Mouse (Mus musculus): Measurements from ENCODE around the gene Tmod4. TPM values are rescaled to one million over a fixed set of nuclear protein-coding genes. Genes with fewer than 3 reads are reported as not detected.

Gene Tmod4
- 3.8 TPM for polyA plus RNA-seq (2017; shearing (Covaris generic))

DNA sequence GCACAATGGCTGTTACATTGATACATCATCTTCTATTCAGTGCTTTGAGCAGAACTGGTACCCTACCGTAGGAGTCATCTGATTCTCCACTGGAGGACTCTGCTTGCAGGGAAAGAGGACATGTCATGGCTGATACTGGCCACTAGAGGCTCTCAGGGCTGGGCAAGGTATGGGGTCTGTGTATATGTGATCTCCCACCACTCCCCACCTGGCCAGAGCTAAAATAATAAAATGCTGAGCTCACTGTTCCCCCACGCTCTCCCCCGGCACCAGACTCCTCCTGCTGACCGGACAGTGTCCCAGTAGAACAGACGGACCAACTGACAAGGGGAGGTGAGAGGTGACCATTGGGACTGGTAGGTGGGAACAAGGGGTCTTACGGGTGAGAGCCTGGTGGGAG lies at the start of gene Tmod4:
TSS of gene Tmod4 (plus strand) at position 231 of the 400 bp plus-strand sequence.

DNA sequence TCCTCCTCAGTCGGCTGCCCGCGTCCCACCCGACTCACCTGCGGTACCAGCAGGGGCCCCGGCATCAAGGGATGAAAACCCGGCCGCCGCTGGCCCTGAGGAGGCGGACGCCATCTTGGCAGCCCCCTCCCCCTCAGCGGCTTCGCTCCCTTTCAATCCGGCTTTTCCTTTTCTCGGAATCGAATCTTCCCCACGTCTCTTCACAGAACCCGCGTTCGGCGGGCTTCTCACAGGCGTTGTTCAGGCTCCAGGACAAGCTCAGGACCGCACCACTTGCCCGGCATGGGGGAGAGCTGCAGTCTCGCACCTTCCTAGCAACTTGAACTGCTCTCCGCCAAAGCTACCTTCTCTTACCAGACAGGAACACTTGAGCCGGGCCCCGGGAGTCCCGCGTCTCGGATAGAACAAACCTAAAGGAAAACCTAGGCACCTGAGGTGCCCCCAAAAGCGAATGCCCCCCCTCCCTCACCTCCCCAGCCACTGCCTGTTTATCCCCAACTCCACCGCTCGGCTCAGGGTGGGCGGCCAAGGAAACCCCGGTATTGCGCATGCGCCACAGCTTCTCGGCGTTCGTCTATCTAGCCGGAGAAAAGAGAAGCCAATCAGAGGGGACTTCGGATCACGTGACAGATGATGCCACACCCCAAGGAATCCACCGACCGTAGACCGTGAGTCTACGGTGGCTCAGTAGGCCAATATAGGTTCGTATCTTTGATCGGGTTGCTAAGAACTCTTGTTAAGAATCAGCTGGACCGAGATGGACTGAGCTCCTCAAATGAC lies 17.7 kb upstream of the Tmod4 start, which contains the start of gene Pip5k1a:
TSS of gene Pip5k1a (minus strand) at position 593 of the 780 bp plus-strand sequence.

DNA sequence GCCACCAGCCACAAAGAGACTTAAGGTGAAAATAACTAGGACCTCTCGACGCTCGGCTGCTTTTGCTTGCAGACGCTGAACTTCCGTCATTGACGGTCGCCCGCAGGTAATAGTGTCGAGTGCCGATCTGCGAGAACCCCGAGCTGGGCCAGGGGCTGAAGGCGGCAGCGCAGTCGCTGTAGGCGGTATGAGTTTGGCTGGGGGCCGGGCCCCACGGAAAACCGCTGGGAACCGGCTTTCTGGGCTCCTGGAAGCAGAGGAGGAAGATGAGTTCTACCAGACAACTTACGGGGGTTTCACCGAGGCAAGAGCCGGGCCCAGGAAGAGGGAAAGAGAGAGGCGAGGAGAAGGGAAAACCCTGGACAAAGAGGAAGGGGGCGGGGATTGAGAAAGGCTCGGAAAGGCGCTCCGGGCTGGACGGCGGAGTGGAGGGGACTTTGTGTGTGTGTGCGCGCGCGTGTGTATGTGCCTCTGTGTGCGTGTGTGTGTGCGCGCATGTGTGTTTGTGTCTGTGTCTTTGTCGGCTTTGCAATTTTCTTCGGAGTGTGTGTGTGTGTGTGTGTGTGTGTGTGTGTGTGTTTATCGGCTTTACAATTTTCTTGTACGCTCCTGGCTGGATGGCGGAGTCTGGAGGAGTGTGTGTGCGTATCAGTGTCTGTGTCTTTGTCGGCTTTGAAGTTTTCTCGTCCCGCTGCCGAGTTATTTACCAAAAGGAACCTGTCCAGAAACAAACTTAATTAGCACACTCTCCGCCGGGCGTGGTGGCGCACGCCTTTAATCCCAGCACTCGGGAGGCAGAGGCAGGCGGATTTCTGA lies 13.2 kb upstream of the Tmod4 start, which contains the start of gene Vps72:
TSS of gene Vps72 (plus strand) at position 112 of the 816 bp plus-strand sequence.

DNA sequence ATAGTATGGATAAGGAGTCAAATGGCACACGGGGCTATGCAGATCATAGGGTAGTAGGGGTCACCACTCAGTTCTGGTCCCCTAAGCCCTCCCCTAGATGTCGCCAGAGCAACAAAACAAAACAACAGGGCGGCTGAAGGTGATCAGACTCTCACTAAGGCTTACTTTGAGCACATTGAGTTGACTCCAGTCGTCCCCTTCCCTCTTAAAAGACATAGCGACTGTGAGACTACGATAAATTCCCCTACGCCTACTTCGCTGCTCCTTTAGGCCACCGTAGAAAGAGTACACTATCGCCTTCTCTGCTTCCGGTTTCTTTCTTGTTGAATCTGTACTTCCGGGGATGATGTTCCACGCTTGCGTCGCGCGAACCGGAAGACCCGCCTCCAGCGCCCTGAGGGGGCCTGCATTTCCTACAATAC lies 9.4 kb downstream of the Tmod4 start, which contains the start of the genes Scnm1 and Lysmd1:
TSS of gene Scnm1 (minus strand) at position 332 of the 422 bp plus-strand sequence.
TSS of gene Lysmd1 (plus strand) at position 409 of the 422 bp plus-strand sequence.

DNA sequence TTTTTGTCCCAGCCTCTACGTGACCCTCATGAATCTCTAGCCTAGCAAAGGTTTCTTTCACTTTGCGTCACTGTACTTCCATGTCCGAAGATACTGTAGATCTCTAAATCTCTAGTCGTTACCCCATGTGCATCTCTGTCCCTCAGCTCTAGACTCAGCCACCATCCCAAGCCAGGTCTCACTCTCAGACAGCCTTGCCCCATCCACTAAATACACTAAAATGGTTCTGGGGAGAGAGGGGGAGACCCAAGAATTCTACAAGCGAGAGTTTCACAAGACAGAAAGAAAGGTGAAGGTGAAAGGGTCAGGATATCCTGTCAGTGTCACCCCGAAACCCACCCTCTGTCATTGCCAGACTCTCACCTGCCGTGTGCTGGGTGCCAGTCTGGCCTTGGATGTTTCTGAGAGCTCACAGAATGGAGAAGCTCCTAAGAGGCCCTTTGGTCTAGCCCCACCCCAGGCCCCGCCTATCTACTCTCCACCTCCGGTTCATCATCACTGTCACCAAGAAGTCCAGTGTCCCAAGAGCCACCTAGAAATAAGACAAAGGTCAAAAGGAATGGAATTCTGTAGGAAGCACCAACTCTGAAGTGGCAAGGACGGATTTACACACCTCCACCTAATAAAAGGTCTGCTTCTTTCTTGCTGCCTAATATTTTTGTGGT lies 17.8 kb downstream of the Tmod4 start, which contains the start of gene Tnfaip8l2:
TSS of gene Tnfaip8l2 (minus strand) at position 409 of the 665 bp plus-strand sequence.

DNA sequence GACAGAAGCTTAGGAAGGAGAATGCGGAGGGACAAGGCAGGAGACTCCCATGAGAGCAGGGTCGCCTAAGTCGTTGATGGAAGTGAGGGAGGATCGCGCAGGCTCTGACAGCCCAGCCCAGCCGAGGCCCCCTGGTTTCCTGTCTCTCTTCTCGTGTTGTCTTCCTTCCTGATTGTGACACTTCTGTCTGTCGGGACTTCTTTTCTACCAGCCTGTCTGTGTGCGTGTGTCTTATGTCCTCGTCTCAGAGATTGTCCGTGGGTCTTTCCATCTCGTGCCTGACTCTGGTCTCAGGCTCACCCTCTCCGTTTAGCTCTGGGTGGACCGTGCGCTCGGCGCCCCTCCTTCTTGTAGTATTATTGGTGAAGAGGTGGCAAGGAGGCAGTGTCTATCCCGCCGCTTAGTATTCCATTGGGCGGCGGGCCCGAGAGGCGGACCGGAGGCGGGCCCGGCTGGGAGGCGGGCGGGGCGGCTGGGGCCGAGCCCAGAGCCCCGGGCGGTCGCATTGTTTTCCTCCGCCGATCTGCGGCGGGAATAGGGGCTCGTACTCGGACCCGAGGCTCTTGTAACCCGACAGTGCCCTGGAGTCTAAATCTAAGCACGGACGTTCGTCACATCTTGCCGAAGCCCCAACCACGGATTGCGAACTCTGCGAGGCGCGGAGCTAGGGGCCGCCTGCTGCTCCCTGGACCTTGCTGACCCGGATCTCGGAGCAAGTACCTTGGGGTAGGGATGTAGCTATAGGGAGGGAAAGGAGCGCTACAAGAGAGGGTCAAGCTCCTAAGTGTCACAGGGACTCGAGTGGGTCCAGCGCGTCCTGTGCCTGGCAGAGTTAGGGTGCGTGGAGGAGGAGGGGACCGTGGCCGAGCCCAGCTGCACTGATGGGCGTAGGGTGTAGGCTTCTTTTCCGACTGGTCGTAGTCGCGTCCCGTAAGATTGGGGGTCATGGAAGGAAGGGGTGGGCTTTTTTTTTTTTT lies 36.0 kb downstream of the Tmod4 start, which contains the start of gene Sema6c:
TSS of gene Sema6c (plus strand) at position 471 of the 977 bp plus-strand sequence.

Other genes with a start within 250 kb of the Tmod4 start
- 348 TPM for gene Psmb4, start 237.5 kb upstream of the Tmod4 start, polyA plus RNA-seq (2017; shearing (Covaris generic))
- gene Selenbp1, start 191.4 kb upstream of the Tmod4 start, polyA plus RNA-seq (2017; shearing (Covaris generic)): 6.7 TPM
- gene Rfx5, start 170.4 kb upstream of the Tmod4 start, polyA plus RNA-seq (2017; shearing (Covaris generic)): 29.7 TPM
- gene Pi4kb, start 149.7 kb upstream of the Tmod4 start, polyA plus RNA-seq (2017; shearing (Covaris generic)): 17.1 TPM
- 96.9 TPM for gene Zfp687, start 109.0 kb upstream of the Tmod4 start, polyA plus RNA-seq (2017; shearing (Covaris generic))
- 321 TPM for gene Psmd4, start 81.9 kb upstream of the Tmod4 start, polyA plus RNA-seq (2017; shearing (Covaris generic))
- 37.0 TPM for gene Pip5k1a, start 17.5 kb upstream of the Tmod4 start, polyA plus RNA-seq (2017; shearing (Covaris generic))
- 128 TPM for gene Vps72, start 13.5 kb upstream of the Tmod4 start, polyA plus RNA-seq (2017; shearing (Covaris generic))
- gene Scnm1, start 9.5 kb downstream of the Tmod4 start, polyA plus RNA-seq (2017; shearing (Covaris generic)): 111 TPM
- gene Lysmd1, start 9.6 kb downstream of the Tmod4 start, polyA plus RNA-seq (2017; shearing (Covaris generic)): 34.8 TPM
- gene Tnfaip8l2, start 17.9 kb downstream of the Tmod4 start, polyA plus RNA-seq (2017; shearing (Covaris generic)): 282 TPM
- 0.43 TPM for gene Sema6c, start 36.0 kb downstream of the Tmod4 start, polyA plus RNA-seq (2017; shearing (Covaris generic))
- gene Gabpb2, start 93.4 kb downstream of the Tmod4 start, polyA plus RNA-seq (2017; shearing (Covaris generic)): 34.6 TPM
- gene Cdc42se1, start 104.3 kb downstream of the Tmod4 start, polyA plus RNA-seq (2017; shearing (Covaris generic)): 454 TPM
- gene Mllt11, start 107.7 kb downstream of the Tmod4 start, polyA plus RNA-seq (2017; shearing (Covaris generic)): 9.5 TPM
- 1.4 TPM for gene Gm128, start 117.1 kb downstream of the Tmod4 start, polyA plus RNA-seq (2017; shearing (Covaris generic))
- not detected for gene Bnipl, start 126.7 kb downstream of the Tmod4 start, polyA plus RNA-seq (2017; shearing (Covaris generic))
- gene Mindy1, start 156.9 kb downstream of the Tmod4 start, polyA plus RNA-seq (2017; shearing (Covaris generic)): 37.4 TPM
- gene Prune1, start 157.6 kb downstream of the Tmod4 start, polyA plus RNA-seq (2017; shearing (Covaris generic)): 8.3 TPM
- gene Anxa9, start 182.7 kb downstream of the Tmod4 start, polyA plus RNA-seq (2017; shearing (Covaris generic)): 0.89 TPM
- gene Cers2, start 190.3 kb downstream of the Tmod4 start, polyA plus RNA-seq (2017; shearing (Covaris generic)): 332 TPM
- gene Setdb1, start 232.7 kb downstream of the Tmod4 start, polyA plus RNA-seq (2017; shearing (Covaris generic)): 56.6 TPM

All from inflammation-experienced regulatory T-cells, adult 16 weeks (primary cell).